Mouse (Mus musculus) liver, embryonic 14.5 days (tissue): ENCODE results near the gene Gphb5.

Source experiments
- CTCF ChIP-seq: IDR thresholded peaks from 2 replicates; pipeline ENCODE4 v1.5.1; 2016; ENCODE audit warnings: antibody characterized with exemption, low read depth, control low read depth
- EP300 ChIP-seq: IDR thresholded peaks from 2 replicates; pipeline ENCODE4 v1.6.1; 2016; ENCODE audit warnings: antibody characterized with exemption, low read depth

DNA sequence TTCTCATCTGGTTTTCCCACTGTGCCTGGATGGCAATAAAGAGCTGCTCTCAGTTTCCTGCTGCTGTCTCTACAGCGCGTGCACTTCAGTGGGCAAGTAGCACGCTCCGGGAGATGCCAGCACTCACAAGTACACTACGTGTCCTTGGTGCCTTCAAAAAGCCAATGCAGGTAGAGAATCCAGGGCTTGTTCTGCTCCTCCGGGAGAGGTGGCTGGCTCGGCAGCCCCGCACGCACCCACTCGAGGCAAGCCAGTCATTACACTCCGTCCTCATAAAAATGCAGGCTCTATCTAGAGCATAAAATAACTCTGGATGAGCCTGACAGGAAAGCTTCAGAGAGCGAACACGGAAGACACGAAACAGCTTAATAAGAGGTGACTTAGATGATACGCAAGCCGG is 54.1 kb downstream of the Gphb5 start:
- no peak for TF ChIP-seq CTCF
- no peak for TF ChIP-seq EP300
